Mouse (Mus musculus): ENCODE measurements around the gene Zfp839.

Zfp839 gene

GRCm38 (mm10) chr12:110885251-110885650 lies 35.2 kb downstream of the Zfp839 start:
- DNase-seq (ENCODE audit: low spot score), result no peak

- DNase-seq (ENCODE audit: low spot score), result no peak
These were observed 38.1 kb downstream of the Zfp839 start for GRCm38 (mm10) chr12:110888106-110888505.

- DNase-seq (ENCODE audit: low spot score), result no peak
These were observed 38.6 kb downstream of the Zfp839 start for GRCm38 (mm10) chr12:110888606-110889005.

GRCm38 (mm10) chr12:110889036-110890020 lies 39.3 kb downstream of the Zfp839 start, which contains the start of the genes Cinp and Tecpr2:
Gene Cinp (minus strand): TSS chr12:110889145.
Gene Tecpr2 (plus strand): TSS chr12:110889264.
- peak; percentile 99 for DNase-seq (ENCODE audit: low spot score)

GRCm38 (mm10) chr12:110891887-110892286 lies 41.8 kb downstream of the Zfp839 start:
- DNase-seq (ENCODE audit: low spot score), result no peak

GRCm38 (mm10) chr12:110902106-110902505 lies 52.1 kb downstream of the Zfp839 start:
- no peak for DNase-seq (ENCODE audit: low spot score)

GRCm38 (mm10) chr12:110903536-110903935 lies 53.5 kb downstream of the Zfp839 start:
- no peak for DNase-seq (ENCODE audit: low spot score)

GRCm38 (mm10) chr12:110907845-110908244 lies 57.8 kb downstream of the Zfp839 start:
- no peak for DNase-seq (ENCODE audit: low spot score)

- DNase-seq (ENCODE audit: low spot score), result no peak
These were observed 59.9 kb downstream of the Zfp839 start for GRCm38 (mm10) chr12:110909962-110910361.

GRCm38 (mm10) chr12:110915761-110916160 lies 65.7 kb downstream of the Zfp839 start:
- no peak for DNase-seq (ENCODE audit: low spot score)

Measured in testis, postnatal 14 days (tissue).